Mouse (Mus musculus): ENCODE measurements around the gene Lix1l.
A peak's percentile ranks its signal among the peaks of the same experiment; 100 is the strongest.

Lix1l gene

DNA sequence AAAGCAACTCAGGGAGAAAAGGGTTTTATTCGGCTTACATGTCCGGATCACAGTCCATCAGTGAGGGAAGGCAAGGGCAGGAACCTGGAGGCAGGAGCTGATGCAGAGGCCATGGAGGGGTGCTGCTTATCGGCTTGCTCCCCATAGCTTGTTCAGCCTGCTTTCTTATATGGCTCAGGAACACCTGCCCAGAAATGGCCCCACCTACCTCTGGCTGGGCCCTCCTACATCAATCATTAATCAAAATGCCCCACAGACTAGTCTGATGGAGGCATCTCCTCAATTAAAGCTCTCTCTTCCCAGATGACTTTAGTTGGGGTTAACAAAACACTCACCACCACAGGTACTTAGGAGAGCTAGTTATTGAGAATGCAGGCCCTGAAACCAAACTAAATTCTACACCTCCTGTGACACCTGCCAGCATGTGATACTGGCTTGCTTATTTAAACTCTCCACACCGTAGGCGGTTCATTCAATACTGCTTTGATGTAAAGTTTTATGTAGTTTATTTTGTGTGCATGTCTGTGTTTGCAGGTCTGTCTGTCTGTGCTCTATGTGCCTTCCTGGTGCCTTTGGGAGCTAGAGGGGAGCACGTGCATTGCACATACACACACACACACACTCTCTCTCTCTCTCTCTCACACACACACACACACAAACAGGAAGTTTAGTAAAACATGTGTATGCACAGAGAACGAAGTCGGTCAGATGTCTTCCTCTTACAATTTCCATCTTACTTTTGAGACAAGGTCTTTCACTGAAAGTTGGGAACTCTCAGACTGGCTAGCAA lies 34.1 kb upstream of the Lix1l start:
- DNase-seq, result peak; percentile 55 to 65

- no peak for DNase-seq
These were observed 32.3 kb upstream of the Lix1l start for GRCm38 (mm10) chr3:96568605-96569004.

GRCm38 (mm10) chr3:96569506-96569905 lies 31.4 kb upstream of the Lix1l start:
- DNase-seq, result no peak

DNA sequence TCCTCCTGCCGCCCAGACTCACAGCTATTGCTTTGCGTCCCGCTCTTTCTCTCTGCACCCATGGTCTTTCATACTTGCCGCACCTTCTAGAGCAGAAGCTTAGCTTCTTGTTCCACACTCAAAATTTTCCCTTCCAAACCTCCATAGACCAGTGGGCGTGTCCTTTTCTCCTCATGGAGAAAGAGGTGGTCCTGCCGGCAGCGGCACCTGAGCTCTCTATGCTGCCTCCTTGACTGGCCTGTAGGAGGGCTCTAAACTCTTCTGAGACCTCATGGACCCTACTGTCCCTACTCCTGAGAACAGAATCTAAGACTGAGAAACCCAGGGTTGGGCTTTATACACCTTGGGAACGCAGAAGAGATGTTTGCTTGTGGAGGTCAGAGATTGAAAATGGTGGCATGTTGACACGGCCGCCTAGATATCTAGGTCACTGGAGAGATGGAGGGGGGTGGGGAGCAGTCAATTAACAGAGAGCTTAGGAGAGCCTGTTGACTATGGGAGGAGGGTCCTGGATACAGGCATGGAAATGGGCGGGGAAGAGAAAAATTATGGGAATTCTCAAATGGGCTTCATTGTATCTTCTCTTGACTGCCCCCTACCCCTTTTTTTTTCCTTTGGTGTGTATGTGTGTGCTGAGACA lies 30.9 kb upstream of the Lix1l start:
- DNase-seq, result no peak

GRCm38 (mm10) chr3:96570643-96571042 lies 30.3 kb upstream of the Lix1l start:
- no peak for DNase-seq

GRCm38 (mm10) chr3:96571336-96571735 lies 29.6 kb upstream of the Lix1l start:
- no peak for DNase-seq

GRCm38 (mm10) chr3:96571896-96572698 lies 28.9 kb upstream of the Lix1l start:
- DNase-seq, result peak; percentile 55 to 84

DNA sequence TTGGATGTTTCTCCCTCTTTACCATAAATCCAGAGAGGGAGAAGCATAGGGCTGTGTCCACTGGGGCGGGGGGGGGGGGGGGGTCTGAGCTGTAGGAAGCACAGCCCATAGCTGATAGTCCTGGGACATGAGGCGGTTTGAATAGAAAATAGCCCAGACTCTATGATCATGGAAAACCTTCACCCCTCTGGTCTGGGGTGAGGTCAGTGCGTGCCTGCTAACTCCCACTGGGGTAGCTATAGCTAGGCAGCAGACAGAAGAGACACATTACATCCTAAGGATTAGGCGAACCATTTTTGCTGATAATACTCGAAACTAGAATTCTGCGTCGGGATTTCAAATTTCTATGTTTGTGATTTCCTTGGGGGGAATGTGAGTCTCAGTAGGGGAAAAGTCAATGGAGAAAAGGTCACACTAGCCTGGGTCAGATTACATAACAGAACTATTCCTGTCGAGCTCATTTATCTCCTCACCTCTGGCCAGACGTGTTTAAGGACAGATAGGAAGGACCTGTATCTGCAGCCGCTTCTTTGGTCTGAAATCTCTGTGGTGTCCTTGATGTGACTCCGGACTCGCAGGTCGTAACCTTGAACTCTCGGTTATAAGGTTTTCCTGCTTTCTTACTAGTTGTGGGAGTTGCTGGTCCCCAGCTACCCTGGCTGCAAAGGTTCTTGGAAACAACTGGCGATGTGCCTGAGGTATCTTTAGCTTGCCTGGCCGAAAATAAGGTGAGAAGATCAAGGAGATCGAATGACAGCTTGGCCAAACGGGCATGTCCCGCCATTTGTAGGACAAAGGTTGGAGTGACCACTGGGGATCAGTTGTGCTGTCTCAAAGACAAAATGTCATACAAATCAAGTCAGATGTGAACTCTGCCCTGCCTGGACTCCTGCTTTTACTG lies 27.1 kb upstream of the Lix1l start:
- peak in 1 of 2 experiments; percentile 69 for DNase-seq

GRCm38 (mm10) chr3:96575272-96575984 lies 25.5 kb upstream of the Lix1l start:
- peak; percentile 75 to 89 for DNase-seq

DNA sequence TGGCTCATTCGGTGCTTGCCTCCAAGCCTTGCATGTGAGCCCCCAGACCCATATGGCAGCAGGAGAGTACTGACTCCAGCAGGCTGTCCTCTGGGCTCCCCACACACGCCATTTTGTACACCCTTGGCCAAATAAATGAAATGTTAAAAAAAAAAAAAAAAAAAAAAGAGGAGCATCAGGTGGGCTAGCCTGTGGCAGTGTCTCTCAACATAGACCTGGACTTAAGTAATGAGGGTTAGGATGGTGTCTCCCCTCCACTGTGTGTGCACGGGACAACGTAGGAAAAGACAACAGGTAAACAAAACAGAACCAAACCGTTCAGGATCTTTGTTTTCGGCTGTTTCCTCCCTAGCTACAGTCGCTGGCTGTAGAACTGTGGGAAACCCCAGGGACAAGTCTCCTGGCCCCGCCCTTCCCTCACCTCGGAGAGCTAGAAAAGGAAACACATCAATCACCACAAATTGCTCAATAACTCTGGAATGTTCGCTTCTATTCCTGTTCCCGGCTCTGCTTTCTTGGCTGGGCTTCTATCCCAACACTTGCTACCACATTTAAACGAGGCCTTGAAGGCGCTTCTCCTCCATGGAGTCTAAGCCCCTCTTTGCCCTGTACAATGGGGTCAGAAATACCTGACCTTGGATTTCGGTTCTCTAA lies 24.8 kb upstream of the Lix1l start:
- peak; percentile 89 to 93 for DNase-seq

- DNase-seq, result peak; percentile 92 to 96
These were observed 24.0 kb upstream of the Lix1l start, which contains the start of gene Gm16253 for GRCm38 (mm10) chr3:96576690-96577541. Gm16253 (plus strand) TSS chr3:96576984.

DNA sequence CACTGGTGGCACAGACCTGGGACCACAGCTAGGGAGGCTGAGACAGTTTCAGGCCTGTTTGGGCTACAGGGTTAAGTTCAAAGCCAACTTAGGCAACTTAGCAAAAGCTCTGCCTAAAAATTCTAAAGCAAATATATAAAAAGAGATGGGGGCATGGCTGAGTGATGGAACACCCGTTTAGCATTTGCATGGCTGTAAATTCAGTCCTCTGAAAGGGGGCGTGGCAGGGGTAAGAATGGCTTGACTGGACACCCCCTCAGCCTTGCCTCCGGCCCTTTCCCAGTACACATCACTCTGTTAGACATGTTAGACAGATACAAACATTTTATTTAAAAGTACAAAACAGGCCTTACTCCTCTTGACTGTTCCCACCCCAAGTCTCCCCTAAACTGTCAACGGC lies 23.4 kb upstream of the Lix1l start:
- DNase-seq, result peak in 1 of 2 experiments; percentile 67

- peak in 1 of 2 experiments; percentile 44 for DNase-seq
These were observed 22.2 kb upstream of the Lix1l start for GRCm38 (mm10) chr3:96578561-96579238.

DNA sequence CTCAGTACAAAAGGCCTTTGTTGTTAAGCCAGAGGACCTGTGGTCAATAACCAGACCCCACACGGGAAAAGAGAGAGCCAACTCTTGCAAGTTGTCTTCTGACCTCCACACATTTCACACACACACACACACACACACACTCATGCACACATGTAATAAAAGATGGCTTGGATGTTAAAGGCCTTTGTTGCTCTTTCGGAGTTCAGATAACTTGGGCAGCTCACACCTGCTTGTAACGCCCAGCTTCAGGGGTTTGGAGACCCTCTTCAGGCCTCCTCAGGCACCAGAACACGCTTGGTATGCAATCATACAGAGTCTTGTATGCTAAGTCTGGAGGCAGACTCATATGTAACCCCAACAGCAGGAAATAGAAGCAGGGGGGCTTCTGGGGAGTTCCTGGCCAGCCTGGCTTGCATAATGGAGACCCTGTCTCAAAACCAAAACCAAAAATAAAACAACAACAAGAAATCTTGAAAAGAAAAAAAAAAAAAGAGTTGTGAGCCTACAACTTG lies 21.7 kb upstream of the Lix1l start:
- no peak for DNase-seq

- DNase-seq, result peak; percentile 89 to 91
These were observed 21.0 kb upstream of the Lix1l start for GRCm38 (mm10) chr3:96579885-96580454.

DNA sequence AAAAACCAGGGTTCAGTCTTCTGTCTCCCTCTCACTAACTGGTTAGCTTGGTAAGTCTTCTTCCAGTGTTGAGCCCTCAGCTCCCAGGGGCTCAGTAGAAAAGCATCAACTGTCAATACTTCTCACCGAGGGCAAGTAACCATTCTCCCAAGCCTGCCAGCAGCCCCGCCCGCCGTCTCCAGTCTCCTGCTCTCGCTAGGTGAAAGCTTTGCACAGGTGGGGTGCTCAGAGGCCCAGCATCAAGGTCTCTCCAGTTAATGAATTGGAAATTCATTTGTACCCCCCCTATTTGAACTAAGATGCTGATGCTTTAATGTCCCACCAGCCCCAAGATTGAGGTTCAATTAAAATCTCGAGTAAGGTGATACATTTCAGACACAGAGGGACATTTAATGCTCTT lies 19.8 kb upstream of the Lix1l start:
- no peak for DNase-seq

- no peak for DNase-seq
These were observed 19.0 kb upstream of the Lix1l start for GRCm38 (mm10) chr3:96581771-96582515.

DNA sequence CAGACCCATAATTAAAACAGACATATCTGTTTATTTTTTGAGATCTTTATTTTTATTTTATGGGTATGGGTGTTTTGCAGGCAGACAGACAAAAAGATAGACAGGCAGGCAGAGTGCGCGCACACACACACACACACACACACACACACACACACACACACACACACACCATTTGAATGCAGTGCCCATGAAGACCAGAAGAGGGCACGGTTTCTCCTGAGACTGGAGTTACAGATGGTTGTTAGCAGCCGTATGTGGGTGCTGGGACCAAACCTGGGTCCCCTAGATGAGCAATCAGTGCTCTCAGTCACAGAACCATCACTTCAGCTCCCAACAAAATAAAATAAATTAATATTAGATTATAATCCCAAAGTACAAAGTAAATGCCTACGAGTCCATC lies 17.6 kb upstream of the Lix1l start:
- DNase-seq, result no peak

All from kidney, postnatal 25 days (tissue).